Mouse (Mus musculus): ENCODE data around the gene Nt5c2. TPM values are rescaled to one million over a fixed set of nuclear protein-coding genes. Genes with fewer than 3 reads are reported as not detected.

Nt5c2 gene
- 59.5 and 64.5 TPM in 2 replicates for total RNA-seq (2021)
- long read RNA-seq, transcript Nt5c2-202 (18 exons, 3,728 nt): major isoform, 34 of 48 reads
- long read RNA-seq, partial matches to known transcripts: 1 of 48 reads
- long read RNA-seq, other reads (novel, unspliced or antisense): 12 of 48 reads

DNA sequence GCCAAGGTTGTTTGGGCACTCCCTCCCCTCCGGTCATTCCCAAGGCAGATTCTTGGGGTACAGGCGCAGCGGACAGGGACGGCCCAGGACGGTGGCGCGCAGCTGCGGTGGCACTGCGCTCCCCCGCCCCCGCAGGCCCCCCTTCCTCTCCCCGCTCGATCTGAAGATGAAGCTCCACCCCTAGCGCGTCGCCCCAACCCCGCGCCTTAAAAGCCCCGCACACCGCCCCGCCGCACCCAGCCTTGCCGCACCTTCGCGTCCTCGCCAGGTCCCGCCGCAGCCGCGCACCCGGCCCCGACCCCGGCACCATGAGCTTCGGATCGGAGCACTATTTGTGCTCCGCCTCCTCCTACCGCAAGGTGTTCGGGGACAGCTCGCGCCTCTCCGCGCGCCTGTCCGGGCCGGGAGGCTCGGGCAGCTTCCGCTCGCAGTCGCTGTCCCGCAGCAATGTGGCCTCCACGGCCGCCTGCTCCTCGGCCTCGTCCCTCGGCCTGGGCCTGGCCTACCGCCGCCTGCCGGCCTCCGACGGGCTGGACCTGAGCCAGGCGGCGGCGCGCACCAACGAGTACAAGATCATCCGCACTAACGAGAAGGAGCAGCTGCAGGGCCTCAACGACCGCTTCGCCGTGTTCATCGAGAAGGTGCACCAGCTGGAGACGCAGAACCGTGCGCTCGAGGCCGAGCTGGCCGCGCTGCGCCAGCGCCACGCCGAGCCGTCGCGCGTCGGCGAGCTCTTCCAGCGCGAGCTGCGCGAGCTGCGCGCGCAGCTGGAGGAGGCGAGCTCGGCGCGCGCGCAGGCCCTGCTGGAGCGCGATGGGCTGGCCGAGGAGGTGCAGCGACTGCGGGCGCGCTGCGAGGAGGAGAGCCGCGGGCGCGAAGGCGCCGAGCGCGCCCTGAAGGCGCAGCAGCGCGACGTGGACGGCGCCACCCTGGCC lies at the start of gene Nt5c2, which contains the start of gene Ina:
Gene Nt5c2, minus strand, starts transcription at position 707 of the 935 bp plus-strand sequence.
Gene Ina, plus strand, starts transcription at position 252 of the 935 bp plus-strand sequence.
- DNase-seq: peak; percentile 62

DNA sequence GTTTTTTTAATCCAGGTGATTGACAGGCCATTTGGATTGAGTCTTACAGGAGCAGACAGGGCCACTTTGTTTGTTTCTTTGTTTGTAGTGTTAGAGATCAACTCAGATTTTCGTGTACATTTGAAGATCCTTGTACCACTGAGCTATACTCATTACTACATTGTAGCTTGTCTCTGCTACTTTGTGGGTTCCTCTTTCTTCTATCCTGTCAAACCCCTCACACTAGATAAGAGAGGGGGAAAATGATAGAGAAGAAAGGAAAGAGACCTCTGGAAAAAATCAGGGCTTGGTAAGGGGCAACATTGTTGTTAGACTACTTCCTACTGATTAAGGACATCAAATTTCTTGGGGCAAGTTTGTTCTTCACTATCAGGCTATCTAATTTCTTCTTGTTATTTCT lies 42.7 kb upstream of the Nt5c2 start:
- DNase-seq: no peak

DNA sequence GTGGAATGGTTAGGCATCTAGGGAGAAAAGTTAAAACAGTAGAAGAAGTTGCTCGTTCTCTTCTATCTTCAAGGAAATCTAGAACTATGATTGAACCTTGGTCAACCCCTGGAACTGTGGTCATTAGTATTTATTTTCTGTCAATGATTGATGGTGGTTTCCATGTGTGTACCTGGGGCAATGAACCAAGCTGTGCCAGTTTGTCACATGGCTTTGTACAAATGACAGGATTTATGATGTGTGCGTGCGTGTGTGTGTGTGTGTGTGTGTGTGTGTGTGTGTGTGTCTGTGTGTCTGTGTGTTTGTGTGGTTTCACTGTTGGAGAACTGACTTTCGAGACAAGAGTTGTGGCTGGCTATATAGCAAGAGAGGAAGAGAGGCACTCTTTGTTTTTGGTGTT lies 38.5 kb upstream of the Nt5c2 start:
- no peak for DNase-seq

DNA sequence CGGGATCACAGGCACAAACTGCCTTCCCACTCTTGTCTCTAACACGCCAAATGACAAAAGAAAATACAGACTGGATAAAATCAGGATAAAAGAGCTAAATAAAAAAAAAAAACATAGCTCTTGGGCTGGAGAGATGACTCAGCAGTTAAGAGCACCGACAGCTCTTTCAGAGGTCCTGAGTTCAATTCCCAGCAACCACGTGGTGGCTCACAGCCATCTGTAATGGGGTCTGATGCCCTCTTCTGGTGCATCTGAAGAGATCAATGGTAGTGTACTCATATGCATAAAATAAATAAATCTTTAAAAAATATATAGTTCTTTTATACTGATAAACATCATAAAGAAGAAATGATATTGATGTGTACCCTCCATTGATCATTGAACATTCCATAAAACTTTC lies 38.0 kb upstream of the Nt5c2 start:
- DNase-seq: no peak

DNA sequence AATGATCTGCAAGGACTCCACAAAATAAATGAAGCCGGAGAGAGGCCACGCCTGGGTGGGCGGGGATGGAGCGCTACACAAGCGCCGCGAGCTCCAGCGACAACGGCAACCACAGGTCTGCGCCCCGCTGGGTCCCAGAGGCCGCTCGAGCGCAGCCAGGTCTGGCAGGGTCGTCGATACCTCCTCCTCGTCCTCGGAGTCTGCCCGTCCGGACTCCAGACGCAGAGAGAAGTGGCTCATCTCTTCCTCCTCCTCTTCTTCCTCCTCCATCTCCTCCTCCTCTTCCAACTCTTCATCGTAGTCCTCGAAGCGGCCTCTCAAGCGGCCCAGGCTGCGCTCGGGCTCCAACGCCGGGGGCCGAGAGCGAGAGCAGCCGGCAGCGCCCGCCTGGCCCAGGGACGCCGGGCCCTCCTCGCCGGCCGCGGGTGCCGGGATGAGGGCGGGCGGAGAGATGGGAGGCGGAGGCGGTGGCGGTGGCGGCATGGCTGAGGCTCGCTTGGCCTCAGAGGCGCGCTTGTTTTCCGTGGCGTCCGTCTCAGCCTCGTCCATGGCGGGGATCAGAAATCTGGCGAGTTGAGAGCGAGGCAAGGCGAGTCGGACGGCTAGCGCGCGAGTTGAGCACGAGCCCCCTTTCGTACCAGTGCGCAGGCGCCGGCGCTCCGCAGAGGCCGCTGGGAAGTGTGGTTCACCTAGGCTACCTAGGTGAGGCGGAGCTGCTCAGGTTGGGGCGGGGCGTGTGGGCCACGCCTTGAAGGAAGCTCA lies 35.5 kb upstream of the Nt5c2 start, which contains the start of gene Pcgf6:
Gene Pcgf6, minus strand, starts transcription at position 636 of the 762 bp plus-strand sequence.
- DNase-seq: peak; percentile 79

DNA sequence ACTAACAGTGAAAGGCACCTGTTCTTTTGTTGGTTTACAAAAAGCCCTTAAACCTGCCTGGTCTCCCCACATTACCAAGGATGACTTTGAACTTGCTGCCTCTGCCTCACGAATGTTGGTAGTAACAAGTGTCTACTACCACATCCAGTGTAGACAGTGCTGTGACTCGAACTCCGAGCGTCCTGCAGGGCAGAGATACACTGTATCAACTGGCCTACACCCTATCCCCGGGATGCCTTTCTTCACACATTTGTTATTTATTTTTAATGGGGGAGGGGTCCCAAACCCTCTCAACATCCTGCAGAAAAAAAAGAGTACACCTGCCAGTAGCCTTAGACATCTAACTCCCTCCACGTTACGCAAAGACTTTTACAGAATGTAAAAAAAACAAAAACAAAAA lies 34.9 kb upstream of the Nt5c2 start:
- no peak for DNase-seq

DNA sequence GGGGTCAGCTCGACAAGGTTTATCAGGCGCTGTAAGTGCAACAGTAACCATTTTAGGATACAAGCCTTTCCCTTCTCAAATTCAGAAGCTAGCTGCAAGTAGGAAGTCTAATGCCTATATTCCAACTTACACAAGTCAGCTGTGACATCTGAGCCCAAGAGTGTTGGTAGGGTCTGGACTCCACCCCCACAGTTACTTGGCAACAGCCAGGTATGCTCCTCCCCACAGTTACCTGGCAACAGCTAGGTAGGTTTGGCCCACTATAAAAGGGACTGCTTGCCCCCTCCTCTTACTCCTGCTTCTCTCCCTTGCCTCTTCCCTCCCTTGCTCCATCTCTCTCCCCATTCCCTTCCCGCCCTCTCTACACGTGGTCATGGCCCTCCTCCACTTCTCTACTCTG lies 34.1 kb upstream of the Nt5c2 start:
- DNase-seq: no peak

DNA sequence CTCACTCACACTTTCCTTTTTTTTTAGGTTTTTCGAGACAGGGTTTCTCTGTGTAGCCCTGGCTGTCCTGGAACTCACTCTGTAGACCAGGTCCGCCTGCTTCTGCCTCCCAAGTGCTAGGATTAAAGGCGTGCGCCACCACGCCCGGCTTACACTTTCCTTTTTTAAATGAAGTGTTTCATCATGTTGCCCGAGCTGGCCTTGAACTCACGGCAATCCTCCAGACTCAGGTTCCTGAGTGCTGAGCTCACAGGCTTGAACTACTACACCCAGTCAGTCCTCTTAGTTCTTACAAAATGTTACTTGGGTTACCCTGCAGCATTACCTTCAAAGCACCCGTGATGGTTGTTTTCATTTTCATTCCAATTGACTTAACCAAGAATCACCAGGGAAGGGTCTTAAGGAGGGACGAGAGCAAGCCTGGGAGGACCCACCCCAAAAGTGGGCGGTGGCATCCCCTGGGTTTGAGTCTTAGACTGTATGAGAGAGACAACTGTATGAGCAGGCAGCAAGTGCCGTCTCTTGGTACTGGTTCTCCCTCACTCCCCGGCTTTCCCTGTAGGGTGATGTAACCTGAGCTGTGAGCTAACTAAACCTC lies 32.4 kb upstream of the Nt5c2 start:
- peak; percentile 59 for DNase-seq

DNA sequence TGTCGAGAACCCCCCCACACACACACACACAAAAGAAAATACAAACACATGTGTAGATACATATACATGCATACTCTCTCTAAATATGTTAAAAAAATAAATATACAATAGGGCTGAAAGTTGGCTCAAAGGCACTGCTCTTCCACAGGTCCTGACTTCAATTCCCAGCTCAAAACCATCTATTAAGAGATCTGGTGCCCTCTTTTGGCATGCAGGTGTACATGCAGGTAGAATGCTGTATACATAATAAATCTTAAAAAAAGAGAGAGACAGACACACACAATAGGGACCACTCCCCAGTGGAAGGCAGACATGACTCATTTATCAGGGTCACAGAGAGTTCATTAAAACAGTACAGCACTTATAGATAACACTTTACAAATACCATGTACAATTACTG lies 31.4 kb upstream of the Nt5c2 start:
- DNase-seq: no peak

DNA sequence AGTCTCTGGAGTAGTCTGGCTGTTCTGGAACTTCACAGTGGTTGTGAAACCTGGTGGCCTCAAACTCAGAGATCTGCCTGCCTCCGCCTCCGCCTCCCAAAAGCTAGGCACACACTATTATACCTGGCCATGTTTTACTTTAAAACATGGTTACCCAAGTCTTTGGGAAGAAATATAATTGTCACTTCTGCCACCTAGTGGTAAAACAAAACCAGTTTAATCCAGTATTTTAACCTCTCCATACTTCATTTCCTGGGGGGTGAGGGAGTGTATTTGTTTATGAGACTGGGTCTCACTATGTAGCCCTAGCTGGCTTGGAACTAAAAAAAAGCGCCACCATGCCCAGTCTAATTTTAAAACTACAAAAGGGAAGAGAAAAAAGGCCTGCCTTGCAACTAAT lies 28.7 kb upstream of the Nt5c2 start:
- DNase-seq: no peak

DNA sequence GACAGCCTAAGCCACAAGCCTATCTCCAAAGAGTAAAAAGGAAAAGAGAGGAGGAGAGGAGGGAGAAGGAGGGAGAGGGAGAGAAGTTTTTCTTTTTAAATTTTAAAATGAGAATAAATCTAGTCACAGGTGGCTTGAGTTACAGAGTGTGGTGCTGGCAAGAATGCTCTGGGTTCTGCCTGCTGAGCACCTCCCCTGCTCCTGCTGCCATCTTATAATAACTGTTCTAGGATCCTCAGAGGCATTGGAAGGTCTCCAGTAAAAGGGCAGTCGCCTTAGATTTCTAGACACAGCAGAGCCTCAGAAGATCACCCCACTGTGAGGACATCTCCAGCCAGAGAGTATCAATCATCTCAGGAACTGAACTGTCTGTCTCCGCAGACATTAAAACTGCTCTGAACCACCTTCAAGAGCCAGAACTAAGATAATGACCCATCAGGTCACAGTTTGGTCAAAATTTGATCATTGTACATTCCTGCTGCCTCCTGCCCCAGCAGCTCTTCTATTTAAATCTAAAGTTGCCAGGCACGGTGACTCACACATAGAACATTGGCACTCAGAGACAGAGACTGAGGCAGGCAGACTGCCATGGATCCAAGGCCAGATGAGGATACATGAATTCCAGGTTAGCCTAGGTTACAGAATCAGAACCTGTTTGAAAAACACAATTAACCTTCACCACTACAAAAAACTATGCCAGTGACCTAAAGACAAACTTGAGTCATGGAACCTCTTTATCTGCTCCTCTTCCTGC lies 25.9 kb upstream of the Nt5c2 start:
- DNase-seq: peak; percentile 43

DNA sequence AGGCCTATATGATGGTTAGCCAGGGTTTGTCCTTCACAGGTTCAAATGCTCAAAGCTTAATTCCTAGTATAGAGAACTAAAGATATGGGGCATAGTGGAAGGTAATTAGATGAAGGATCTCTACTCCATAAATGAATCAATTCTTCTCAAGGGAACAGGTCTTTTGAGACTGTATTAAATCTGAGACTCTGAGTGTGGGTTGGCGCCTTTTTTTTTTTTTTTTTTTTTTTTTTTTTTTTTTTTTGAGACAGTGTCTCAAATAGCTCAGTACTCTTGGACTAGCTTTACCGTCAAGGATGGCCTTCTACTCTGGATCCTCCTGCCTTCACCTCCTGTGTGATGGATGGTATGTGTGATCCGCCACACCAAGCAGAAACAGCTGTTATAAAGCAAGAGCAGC lies 21.6 kb upstream of the Nt5c2 start:
- DNase-seq: no peak

DNA sequence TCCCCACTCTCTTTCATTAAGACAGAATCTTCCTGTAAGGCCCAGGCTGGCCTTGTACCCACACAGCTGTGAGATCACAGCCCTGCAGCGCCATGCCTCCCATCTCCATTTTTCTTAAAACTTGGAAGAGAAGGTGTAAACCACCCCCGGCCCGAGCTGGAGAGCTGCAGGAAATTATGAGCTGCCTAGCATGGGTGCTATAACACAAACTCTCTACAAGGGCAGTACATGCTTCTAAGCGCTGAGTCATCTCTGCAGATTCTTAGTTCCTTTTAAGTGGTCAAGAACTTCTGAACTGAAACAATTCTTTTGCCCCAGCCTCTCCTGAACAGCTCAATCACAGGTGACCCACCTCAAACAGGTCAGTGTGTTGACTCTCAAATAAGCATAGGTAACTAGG lies 20.0 kb upstream of the Nt5c2 start:
- DNase-seq: no peak

DNA sequence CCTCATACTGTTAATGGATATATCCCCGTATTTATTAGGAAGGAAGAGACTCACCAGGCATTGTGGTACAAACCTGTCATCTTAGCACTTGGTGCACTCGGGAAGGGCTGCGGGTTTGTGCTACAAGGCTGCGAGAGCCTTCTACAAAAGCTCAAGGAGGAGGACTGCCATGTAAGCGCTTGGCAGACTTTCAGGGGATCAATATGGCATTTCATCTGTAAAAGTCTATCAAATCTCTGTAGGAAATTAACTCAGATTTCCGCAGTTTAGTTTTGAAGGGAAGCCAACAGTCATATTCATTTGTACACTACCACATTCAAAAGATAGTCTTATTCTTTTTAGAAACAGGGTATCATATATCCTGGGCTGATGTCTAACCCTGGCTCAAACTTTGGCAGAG lies 16.8 kb upstream of the Nt5c2 start:
- no peak for DNase-seq

DNA sequence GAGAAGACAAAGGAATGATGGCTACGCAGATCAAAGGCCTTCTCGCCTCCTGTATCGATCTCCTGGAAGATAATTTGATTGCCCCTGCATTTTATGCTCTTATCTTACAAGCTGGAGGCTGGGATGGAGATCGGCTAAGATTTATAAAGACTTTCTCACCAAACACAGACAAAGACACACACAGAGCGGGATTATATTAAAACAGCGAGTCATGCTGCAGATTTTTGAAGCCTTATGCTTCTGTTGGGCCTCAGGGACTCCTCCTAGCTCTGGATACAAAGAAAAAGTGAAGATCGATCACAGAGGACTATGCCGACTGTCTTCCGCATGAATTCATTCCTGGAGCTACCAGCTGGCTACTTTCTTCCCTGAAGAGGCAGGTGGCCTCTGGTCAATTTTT lies 14.8 kb upstream of the Nt5c2 start:
- DNase-seq: no peak

DNA sequence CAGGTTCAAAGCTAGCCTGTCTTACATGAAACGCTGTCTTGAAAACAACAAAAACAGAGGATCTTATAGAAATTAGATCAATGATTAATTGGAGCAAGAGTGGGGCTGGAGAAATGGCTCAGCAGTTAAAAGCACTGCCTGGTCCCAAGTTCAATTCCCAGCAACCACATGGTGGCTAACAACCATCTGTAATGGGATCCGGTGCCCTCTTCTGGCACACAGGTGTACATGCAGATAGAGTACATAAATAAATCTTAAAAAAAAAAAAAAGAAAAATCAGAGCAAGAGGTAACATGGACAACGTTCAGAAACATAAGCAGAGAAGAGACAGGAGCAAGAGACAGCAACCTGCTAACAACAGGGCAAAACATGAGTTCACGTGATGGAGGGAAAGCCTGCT lies 11.6 kb upstream of the Nt5c2 start:
- DNase-seq: no peak

DNA sequence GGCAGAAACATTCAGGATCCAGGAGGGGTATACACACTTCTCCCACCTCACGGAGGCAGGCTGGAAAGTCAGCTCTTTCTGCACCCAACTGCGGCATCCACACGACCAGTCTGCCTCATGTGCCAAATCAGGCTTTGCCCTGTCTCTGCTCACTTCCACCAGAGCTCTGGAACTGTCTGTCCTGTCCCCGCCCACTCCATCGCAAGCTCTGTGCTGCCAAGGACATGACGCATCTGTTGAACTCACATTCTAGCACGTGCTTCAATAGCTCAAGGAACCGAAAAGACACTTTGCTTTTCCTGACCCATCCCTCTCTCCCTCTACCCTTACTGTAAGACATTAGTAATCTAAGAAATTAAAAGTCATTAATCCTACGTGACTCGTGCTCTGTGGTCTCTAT lies 10.0 kb upstream of the Nt5c2 start:
- peak; percentile 25 for DNase-seq

DNA sequence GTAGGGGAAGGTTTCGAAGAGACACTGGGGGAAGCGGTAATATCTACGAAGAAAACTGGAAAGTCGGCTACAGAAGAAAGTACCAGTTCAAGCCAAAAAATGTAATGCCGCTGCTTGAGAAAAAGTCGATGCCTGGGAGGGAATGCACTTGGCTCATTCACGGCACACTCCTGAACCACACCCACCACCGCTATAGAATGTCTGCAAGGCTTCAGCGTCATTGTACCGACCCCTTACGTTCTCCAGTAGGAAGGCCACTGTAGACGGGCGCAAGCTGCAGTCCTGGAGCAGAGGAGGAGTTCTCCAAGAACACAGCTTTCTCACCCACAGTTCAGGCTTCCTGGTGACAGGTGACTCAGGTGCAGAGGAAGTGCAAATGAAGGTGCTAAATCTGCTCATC lies 8.6 kb upstream of the Nt5c2 start:
- no peak for DNase-seq

DNA sequence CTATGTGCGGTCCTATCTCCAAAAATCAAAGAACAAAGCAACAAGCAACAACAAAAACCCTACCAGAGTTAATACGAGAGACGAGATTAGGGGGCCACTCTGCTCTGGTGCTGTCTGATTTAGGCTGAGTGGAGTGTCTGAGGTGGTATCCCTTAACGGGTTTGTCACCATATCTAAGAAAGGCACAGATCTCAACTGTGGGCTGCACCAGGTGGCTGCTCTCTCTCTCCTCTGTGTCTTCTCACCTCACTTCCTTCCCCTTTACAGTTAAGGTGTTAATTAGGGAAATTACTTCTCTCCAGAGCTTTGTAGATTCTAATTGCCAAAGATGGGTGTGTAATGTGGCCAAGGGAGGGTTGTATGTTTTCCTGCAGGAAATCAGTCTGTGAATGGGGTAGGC lies 7.8 kb upstream of the Nt5c2 start:
- no peak for DNase-seq

DNA sequence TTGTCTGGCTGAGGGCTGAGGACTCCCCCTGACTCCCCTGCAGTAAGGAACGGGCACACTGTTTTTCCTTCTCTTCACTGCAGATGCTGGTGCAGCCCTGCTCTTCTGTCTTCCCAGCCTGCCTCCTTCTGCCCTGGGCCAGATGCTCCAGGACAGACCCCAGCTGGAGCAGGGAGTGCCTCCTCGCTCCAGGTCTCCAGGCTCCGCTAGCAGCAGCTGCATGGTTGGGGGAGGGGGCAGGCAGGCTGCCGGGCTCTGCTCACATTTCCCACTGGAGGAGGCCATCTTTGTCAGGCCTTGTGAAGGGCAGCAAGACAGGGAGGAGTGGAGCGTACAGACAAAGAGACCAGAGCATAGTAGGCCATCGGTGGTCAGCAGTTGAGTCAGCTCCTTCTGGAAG lies 4.4 kb upstream of the Nt5c2 start:
- DNase-seq: no peak

DNA sequence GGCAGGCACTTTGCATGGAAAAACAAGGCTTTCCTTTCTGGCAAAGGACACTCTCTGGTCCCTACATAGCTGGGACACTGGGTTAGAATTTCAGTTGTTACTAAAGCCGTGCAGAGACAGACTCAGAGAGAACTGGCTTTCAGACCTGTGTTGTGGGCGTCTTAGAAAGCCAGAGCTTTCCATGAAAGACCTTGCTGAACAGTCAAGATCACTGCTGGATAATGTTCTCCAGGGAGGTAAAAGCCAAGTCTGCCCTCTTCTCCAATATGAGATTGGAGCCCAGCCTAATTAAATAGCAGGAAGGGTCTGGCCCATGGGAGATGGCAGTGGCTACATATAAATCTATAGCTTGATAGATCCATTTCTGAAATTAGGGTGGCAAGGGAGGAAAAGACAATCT lies 3.4 kb upstream of the Nt5c2 start:
- no peak for DNase-seq

DNA sequence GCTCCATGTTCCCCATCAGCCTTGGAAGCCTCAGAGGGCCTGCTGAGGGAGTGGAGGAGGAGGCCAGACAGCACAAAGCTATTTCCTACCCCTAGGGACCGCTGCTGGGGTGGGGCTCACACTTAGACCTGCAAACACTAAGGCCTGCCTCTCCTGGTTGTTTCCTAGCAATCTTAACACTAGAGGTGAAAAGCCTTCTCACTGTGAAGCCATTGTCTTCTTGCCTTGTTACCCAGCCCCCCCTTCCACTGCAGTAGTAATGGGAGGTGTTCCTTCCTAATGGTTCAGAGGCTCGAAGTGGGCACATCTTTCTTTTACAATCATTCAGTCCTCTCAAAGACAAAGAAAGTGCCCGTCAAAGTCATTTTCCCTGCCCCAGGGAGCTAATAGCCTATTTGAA lies 2.9 kb upstream of the Nt5c2 start:
- no peak for DNase-seq
